Mouse (Mus musculus) ES-Bruce4 (cell line): ENCODE data around the gene Ccdc88c. TPM values are rescaled to one million over a fixed set of nuclear protein-coding genes. Genes with fewer than 3 reads are reported as not detected.

Experiments
- H3K27ac ChIP-seq: 2 replicates; pipeline ENCODE4 v1.5.1; 2012; ENCODE audit warnings: low read length, inconsistent platforms; ENCODE audit not compliant: insufficient read depth
- H3K27me3 ChIP-seq: 2 replicates; pipeline ENCODE4 v1.6.1; 2012; ENCODE audit warnings: mild to moderate bottlenecking, low read length, inconsistent platforms; ENCODE audit not compliant: control insufficient read depth, poor library complexity, insufficient read depth, severe bottlenecking
- H3K36me3 ChIP-seq: 2 replicates; pipeline ENCODE4 v1.6.1; 2012; ENCODE audit warnings: inconsistent platforms, mild to moderate bottlenecking, low read length, moderate library complexity; ENCODE audit not compliant: control insufficient read depth, poor library complexity, insufficient read depth, severe bottlenecking
- H3K4me1 ChIP-seq: one replicate; pipeline ENCODE4 v1.8.1; 2011; ENCODE audit warnings: low read length; ENCODE audit not compliant: control insufficient read depth, insufficient read depth
- H3K4me3 ChIP-seq: 2 replicates; pipeline ENCODE4 v1.5.1; 2011; ENCODE audit warnings: low read depth, mild to moderate bottlenecking, low read length
- H3K9ac ChIP-seq: 2 replicates; pipeline ENCODE4 v1.6.1; 2012; ENCODE audit warnings: low read depth, mild to moderate bottlenecking, inconsistent platforms; ENCODE audit not compliant: poor library complexity, severe bottlenecking
- H3K9me3 ChIP-seq: replicated peaks from 2 replicates; pipeline ENCODE4 v1.6.1; 2012; ENCODE audit warnings: mild to moderate bottlenecking, low read length, inconsistent platforms; ENCODE audit not compliant: control insufficient read depth, poor library complexity, insufficient read depth, severe bottlenecking
- CTCF ChIP-seq: IDR thresholded peaks from one replicate; pipeline ENCODE4 v1.8.1; 2011; ENCODE audit warnings: low read depth, low read length
- EP300 ChIP-seq: IDR thresholded peaks from 2 replicates; pipeline ENCODE4 v1.6.1; 2011; ENCODE audit warnings: low read depth, low read length; ENCODE audit not compliant: insufficient read depth
- POLR2A ChIP-seq: IDR thresholded peaks from one replicate; pipeline ENCODE4 v1.8.1; 2011; ENCODE audit warnings: low read length; ENCODE audit not compliant: insufficient read depth
- polyA plus RNA-seq: library from polyadenylated mRNA; stranded (reverse); fragments of >200 nt; gene quantifications from 2 replicates; pipeline ENCODE4 v1.2.4, GENCODE M21; 2011; ENCODE audit warnings: low read depth; ENCODE audit not compliant: missing spikeins, insufficient read depth, insufficient read length

The Ccdc88c gene
- polyA plus RNA-seq, 1 experiment, result 69.0 TPM

DNA sequence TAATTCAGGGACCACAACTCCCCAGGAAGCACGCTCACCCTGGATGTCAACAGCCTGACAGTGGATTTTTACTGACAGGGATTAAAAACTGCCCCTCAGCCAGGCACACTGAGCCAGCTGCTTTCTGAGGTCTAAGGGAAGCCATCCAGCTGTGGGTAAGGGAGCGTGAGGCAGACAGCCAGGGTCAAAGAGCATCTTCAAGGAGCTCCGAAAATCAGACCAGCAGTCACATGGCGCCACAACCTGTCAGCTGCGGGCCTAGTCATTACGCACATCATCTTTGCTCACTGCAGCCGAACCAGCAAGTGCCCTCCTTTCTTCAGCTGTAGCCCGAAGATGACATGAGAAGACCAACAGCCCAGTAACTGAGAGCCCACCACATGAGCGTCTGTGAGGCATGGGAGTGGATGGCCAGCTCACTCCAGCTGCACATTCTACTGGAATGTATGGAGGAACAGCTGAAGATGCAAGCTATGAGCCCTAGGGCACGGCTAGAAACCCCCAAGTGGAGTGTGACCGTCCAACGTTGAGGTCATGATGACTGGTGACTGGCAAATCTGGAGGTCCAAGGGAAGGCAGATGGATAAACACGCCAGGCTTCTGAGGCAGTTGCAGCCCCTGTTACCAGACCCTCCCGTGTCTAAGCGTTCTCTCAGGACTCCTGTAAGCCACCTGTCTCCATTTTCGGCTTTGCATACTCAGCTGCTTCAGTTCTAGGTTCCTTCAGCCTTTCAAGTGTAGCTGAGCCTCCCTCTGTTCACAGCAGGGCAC is 33.1 kb downstream of the Ccdc88c start:
- Histone ChIP-seq H3K9me3 (no peaks in the 10 kb centered on the region), H3K27ac (peak overlapping the region; percentile 62), H3K27me3 (no peaks in the 10 kb centered on the region), H3K9ac (no peak overlapping the region), H3K4me3 (no peak overlapping the region), H3K36me3 (no peaks in the 10 kb centered on the region), H3K4me1 (peaks cover 24% of the 10 kb centered on the region)
- TF ChIP-seq POLR2A (no peak), EP300 (no peak; the same call in 1 of the 2 replicates), CTCF (no peak)

DNA sequence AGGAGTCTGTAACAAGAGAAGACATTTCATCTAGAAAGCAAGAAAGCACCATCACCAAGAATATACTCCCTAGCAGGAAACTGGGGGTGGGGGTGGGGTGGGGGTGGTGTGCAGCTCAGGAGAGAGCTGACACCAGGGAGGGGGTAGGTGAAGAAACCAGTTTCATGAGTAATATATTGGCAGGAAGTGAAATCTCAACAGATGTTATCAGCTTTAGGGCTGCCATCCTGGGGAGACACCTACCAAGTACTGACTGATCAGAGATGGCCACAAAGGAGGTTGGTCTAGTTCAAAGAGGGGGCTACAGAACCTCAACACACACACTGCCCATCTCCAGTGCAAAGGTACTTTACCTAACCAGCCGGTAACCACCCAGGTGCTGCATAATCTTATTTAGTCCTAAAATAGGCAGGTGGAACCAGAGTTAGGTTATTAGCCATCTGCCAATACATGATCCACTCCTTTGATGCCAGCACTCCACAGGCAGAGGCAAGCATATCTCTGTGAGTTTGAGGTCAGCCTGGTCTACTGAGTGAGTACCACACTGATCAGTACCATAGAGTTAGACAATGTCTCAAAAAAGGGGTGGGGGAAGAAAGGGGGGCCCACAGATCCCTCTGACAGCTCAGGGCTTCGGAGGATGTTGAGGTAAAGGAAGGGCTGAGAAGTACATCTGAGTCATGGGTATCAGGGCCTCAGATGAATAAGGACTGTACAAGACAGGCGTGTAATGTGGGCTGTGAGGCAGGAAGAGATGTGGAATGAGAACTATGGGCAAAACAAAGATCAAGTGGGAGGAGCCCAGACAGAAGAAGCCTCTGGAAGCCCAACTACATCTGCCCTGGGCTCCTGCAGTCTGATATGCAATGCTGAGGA is 34.5 kb downstream of the Ccdc88c start:
- no peaks in the 10 kb centered on the region for H3K27me3 ChIP-seq
- no peaks in the 10 kb centered on the region for H3K36me3 ChIP-seq
- TF ChIP-seq POLR2A (no peak), CTCF (no peak), EP300 (no peak)
- no peak overlapping the region for H3K27ac ChIP-seq
- H3K4me1 ChIP-seq, result peaks cover 24% of the 10 kb centered on the region
- H3K9ac ChIP-seq, result no peak overlapping the region
- no peaks in the 10 kb centered on the region for H3K9me3 ChIP-seq
- H3K4me3 ChIP-seq, result no peak overlapping the region

DNA sequence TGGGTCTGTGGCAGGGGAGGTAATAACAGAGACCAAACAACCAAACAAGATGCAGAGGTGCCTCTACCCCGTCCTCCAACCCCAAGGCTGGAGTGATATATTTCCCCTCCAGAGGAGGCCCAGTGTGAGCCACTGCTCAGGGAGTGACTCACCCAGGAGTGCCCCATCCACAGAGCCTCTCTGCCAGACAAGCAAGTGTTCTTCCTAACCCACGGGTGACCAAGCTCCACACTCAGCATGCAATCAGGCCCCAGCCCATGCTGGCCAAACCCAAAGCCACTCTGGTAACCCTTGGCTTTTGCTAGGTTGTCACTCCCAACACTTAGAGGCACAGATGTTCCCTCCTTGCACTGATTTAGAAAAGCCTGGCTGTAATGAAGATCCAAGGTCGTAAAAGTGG is 35.7 kb downstream of the Ccdc88c start:
- H3K4me1 ChIP-seq, result peaks cover 17% of the 10 kb centered on the region

DNA sequence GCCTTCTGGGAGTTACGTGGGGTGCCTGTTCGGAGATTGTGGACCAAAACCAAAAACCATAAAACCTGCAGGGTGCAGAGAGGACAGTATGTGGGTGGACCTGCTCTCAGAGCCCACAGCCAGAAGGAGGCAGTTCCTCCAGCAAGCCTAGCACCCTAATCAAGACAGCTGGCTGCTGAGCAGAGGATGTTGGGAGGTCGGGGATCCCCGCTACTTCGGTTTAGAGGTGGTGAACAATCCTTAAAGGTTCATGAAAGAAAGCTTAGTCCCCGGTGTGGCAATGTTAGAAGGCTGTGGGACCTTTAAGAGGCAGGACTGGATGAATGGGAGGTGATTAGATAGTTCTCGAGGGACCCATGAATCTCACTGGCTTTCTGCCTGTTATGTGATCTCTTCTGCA is 36.4 kb downstream of the Ccdc88c start:
- Histone ChIP-seq H3K4me1 (peaks cover 17% of the 10 kb centered on the region), H3K9me3 (no peaks in the 10 kb centered on the region), H3K36me3 (no peaks in the 10 kb centered on the region), H3K27me3 (no peaks in the 10 kb centered on the region), H3K27ac (no peak overlapping the region), H3K9ac (no peak overlapping the region), H3K4me3 (no peak overlapping the region)
- TF ChIP-seq EP300 (no peak), CTCF (no peak)

More for the DNA sequence above, 35.7 kb downstream of the Ccdc88c start:
- Histone ChIP-seq H3K9ac (no peak overlapping the region), H3K9me3 (no peaks in the 10 kb centered on the region), H3K27me3 (no peaks in the 10 kb centered on the region), H3K36me3 (no peaks in the 10 kb centered on the region), H3K27ac (no peak overlapping the region), H3K4me3 (no peak overlapping the region)
- TF ChIP-seq CTCF, result no peak
- no peak for TF ChIP-seq POLR2A
- no peak for TF ChIP-seq EP300

DNA sequence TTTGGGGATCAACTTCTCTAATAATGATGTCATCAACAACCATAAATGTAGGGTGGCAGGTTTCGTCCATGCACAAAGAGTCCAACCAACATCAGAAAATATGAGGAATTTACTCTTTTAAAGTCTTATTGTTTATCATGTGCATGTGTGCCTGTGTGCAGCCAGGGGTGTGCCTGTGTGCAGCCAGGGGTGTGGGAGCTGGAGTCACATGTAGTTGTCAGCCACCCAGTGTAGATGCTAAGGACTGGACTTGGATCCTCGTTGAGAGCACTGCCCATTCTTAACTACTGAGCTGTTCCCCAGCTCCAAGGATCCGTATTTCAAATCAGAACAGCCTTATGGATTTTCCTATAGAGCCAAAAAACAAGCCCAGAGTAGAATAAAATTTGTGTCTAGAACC is 37.7 kb downstream of the Ccdc88c start:
- no peak overlapping the region for H3K4me3 ChIP-seq
- no peaks in the 10 kb centered on the region for H3K9me3 ChIP-seq
- TF ChIP-seq EP300 (no peak), CTCF (no peak), POLR2A (no peak)
- H3K9ac ChIP-seq, result no peak overlapping the region
- no peak overlapping the region for H3K27ac ChIP-seq
- H3K4me1 ChIP-seq, result peaks cover 13% of the 10 kb centered on the region
- H3K27me3 ChIP-seq, result no peaks in the 10 kb centered on the region
- H3K36me3 ChIP-seq, result no peaks in the 10 kb centered on the region

DNA sequence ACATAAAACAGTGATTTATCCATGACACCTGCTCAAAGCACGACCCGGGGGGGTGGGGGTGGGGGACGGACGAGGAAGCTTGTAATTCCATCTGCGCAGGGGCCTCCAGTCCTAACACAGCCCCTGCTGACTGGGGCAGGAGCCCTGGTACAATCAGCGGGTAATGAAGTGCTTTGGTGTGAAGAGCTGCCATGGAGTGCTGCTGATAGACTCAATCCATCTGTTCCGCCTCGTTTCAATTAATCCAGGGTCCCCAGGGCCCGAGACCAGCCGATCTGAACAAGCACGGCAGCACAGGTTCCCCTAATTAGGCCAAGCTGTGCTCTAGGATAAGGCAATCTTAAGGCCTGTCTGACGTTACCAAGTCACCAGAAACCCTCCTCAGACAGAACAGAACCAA is 38.6 kb downstream of the Ccdc88c start:
- Histone ChIP-seq H3K27ac (no peak overlapping the region), H3K9ac (no peak overlapping the region)
- TF ChIP-seq POLR2A (no peak), CTCF (no peak), EP300 (no peak)

More for the DNA sequence above, 38.6 kb downstream of the Ccdc88c start:
- no peaks in the 10 kb centered on the region for H3K27me3 ChIP-seq
- no peaks in the 10 kb centered on the region for H3K9me3 ChIP-seq
- H3K36me3 ChIP-seq, result no peaks in the 10 kb centered on the region
- no peak overlapping the region for H3K4me3 ChIP-seq
- peaks cover 7% of the 10 kb centered on the region for H3K4me1 ChIP-seq
